Mouse (Mus musculus): Measurements from ENCODE around the gene Ndufaf3. TPM values are rescaled to one million over a fixed set of nuclear protein-coding genes. Genes with fewer than 3 reads are reported as not detected.

Ndufaf3 gene
- polyA plus RNA-seq, 1 experiment from 2014 or later = 58.3 TPM

GRCm38 (mm10) chr9:108587571-108588180 lies 20.4 kb upstream of the Ndufaf3 start:
- under 1% methylated on average over 14 of the region's 14 CpGs for WGBS
- peak; percentile 98 for ATAC-seq (ENCODE audit: low FRiP score)
- no peaks in the 10 kb centered on the region for H3K9me3 ChIP-seq

GRCm38 (mm10) chr9:108579344-108579690 lies 12.1 kb upstream of the Ndufaf3 start:
- no peak; the same call in 1 of the 2 replicates for ATAC-seq (ENCODE audit: low FRiP score)
- peak overlapping the region; percentile 97 for H3K9ac ChIP-seq
- H3K27ac ChIP-seq = peak overlapping the region; percentile 97
- no peaks in the 10 kb centered on the region for H3K9me3 ChIP-seq
- WGBS = 79% methylated on average over 5 of the region's 5 CpGs
- H3K4me2 ChIP-seq = peak overlapping the region; percentile 90
- peak overlapping the region; percentile 78 for H3K4me3 ChIP-seq (replicated peaks)
- H3K36me3 ChIP-seq (replicated peaks) = peaks cover 36% of the 10 kb centered on the region
- H3K4me1 ChIP-seq = peaks cover 51% of the 10 kb centered on the region
- no peaks in the 10 kb centered on the region for H3K27me3 ChIP-seq

More at GRCm38 (mm10) chr9:108587571-108588180, 20.4 kb upstream of the Ndufaf3 start:
- H3K4me1 ChIP-seq = peaks cover 40% of the 10 kb centered on the region
- H3K36me3 ChIP-seq (replicated peaks) = no peaks in the 10 kb centered on the region; the same call in none of the 2 replicates
- peak overlapping the region; percentile 59 for H3K9ac ChIP-seq
- peak overlapping the region; percentile 22 for H3K4me3 ChIP-seq (replicated peaks)
- no peaks in the 10 kb centered on the region for H3K27me3 ChIP-seq
- H3K4me2 ChIP-seq = peak overlapping the region; percentile 59
- H3K27ac ChIP-seq = peak overlapping the region; percentile 99

- H3K9me3 ChIP-seq = no peaks in the 10 kb centered on the region
- H3K4me2 ChIP-seq = peak within 1 kb of the TSS; percentile 90
- 5% methylated on average over 51 of the region's 51 CpGs for WGBS
- peaks cover 57% of the 10 kb centered on the region for H3K4me1 ChIP-seq
- H3K27ac ChIP-seq = peak within 1 kb of the TSS; percentile 97
- H3K27me3 ChIP-seq = no peaks in the 10 kb centered on the region
- ATAC-seq (ENCODE audit: low FRiP score) = peak; percentile 98
- H3K9ac ChIP-seq = peak within 1 kb of the TSS; percentile 97
- peak within 1 kb of the TSS; percentile 78 for H3K4me3 ChIP-seq (replicated peaks)
- H3K36me3 ChIP-seq (replicated peaks) = peaks cover 41% of the 10 kb centered on the region
Measured at GRCm38 (mm10) chr9:108578545-108579343, 11.5 kb upstream of the Ndufaf3 start, which contains the start of gene Wdr6. TSS of gene Wdr6 (minus strand) at chr9:108578739.

- H3K4me2 ChIP-seq = peak overlapping the region; percentile 90
- under 1% methylated on average over 22 of the region's 24 CpGs for WGBS
- H3K9ac ChIP-seq = peak overlapping the region; percentile 97
- peak overlapping the region; percentile 97 for H3K27ac ChIP-seq
- H3K9me3 ChIP-seq = no peaks in the 10 kb centered on the region
- peaks cover 48% of the 10 kb centered on the region for H3K36me3 ChIP-seq (replicated peaks)
- peak; percentile 52 for ATAC-seq (ENCODE audit: low FRiP score)
- peak overlapping the region; percentile 78 for H3K4me3 ChIP-seq (replicated peaks)
- H3K27me3 ChIP-seq = no peaks in the 10 kb centered on the region
- peaks cover 63% of the 10 kb centered on the region for H3K4me1 ChIP-seq
Measured at GRCm38 (mm10) chr9:108577934-108578544, 10.8 kb upstream of the Ndufaf3 start.

GRCm38 (mm10) chr9:108577025-108577424 lies 9.8 kb upstream of the Ndufaf3 start:
- WGBS = 40% methylated on average over 6 of the region's 6 CpGs
- H3K9ac ChIP-seq = peak overlapping the region; percentile 97
- peaks cover 57% of the 10 kb centered on the region for H3K36me3 ChIP-seq (replicated peaks)
- peak overlapping the region; percentile 90 for H3K4me2 ChIP-seq
- peak overlapping the region; percentile 78 for H3K4me3 ChIP-seq (replicated peaks)
- peak overlapping the region; percentile 97; the same call in 1 of the 2 replicates for H3K27ac ChIP-seq
- ATAC-seq (ENCODE audit: low FRiP score) = no peak
- H3K4me1 ChIP-seq = peaks cover 63% of the 10 kb centered on the region
- H3K27me3 ChIP-seq = no peaks in the 10 kb centered on the region
- no peaks in the 10 kb centered on the region for H3K9me3 ChIP-seq

- ATAC-seq (ENCODE audit: low FRiP score) = no peak
- Histone ChIP-seq H3K9me3 (no peaks in the 10 kb centered on the region), H3K4me1 (peaks cover 69% of the 10 kb centered on the region), H3K9ac (peak overlapping the region; percentile 8; the same call in 1 of the 2 replicates), H3K4me3 (replicated peaks) (no peak overlapping the region; the same call in 1 of the 2 replicates), H3K27me3 (no peaks in the 10 kb centered on the region), H3K36me3 (replicated peaks) (peaks cover 65% of the 10 kb centered on the region), H3K4me2 (peak overlapping the region; percentile 90; the same call in 1 of the 2 replicates), H3K27ac (no peak overlapping the region)
- 91% methylated on average over 37 of the region's 37 CpGs for WGBS
Measured at GRCm38 (mm10) chr9:108575321-108576297, 8.4 kb upstream of the Ndufaf3 start.

GRCm38 (mm10) chr9:108574921-108575320 lies 7.7 kb upstream of the Ndufaf3 start:
- 86% methylated on average over 12 of the region's 12 CpGs for WGBS
- H3K9ac ChIP-seq = no peak overlapping the region
- peak overlapping the region; percentile 15; the same call in 1 of the 2 replicates for H3K4me2 ChIP-seq
- H3K36me3 ChIP-seq (replicated peaks) = peaks cover 66% of the 10 kb centered on the region
- H3K27me3 ChIP-seq = no peaks in the 10 kb centered on the region
- H3K9me3 ChIP-seq = no peaks in the 10 kb centered on the region
- no peak overlapping the region; the same call in 1 of the 2 replicates for H3K4me3 ChIP-seq (replicated peaks)
- peak overlapping the region; percentile 21; the same call in 1 of the 2 replicates for H3K27ac ChIP-seq
- H3K4me1 ChIP-seq = peaks cover 73% of the 10 kb centered on the region
- no peak for ATAC-seq (ENCODE audit: low FRiP score)

- Histone ChIP-seq H3K9ac (0 out of 2 replicates have a peak overlapping the region, but pooled peaks have one; percentile 17), H3K4me2 (peak overlapping the region; percentile 15; the same call in 1 of the 2 replicates), H3K27me3 (no peaks in the 10 kb centered on the region), H3K27ac (peak overlapping the region; percentile 36; the same call in 1 of the 2 replicates), H3K4me3 (replicated peaks) (no peak overlapping the region), H3K9me3 (no peaks in the 10 kb centered on the region), H3K36me3 (replicated peaks) (peaks cover 66% of the 10 kb centered on the region), H3K4me1 (peaks cover 71% of the 10 kb centered on the region)
- 47% methylated on average over 26 of the region's 26 CpGs for WGBS
- no peak for ATAC-seq (ENCODE audit: low FRiP score)
Measured at GRCm38 (mm10) chr9:108573774-108574690, 6.8 kb upstream of the Ndufaf3 start.

- Histone ChIP-seq H3K27me3 (no peaks in the 10 kb centered on the region), H3K4me3 (replicated peaks) (no peak overlapping the region), H3K9ac (no peak overlapping the region), H3K36me3 (replicated peaks) (peaks cover 66% of the 10 kb centered on the region), H3K4me2 (no peak overlapping the region), H3K9me3 (no peaks in the 10 kb centered on the region), H3K27ac (0 out of 2 replicates have a peak overlapping the region, but pooled peaks have one; percentile 2), H3K4me1 (peaks cover 77% of the 10 kb centered on the region)
- 88% methylated on average over 10 of the region's 10 CpGs for WGBS
- no peak for ATAC-seq (ENCODE audit: low FRiP score)
Measured at GRCm38 (mm10) chr9:108572321-108572720, 5.1 kb upstream of the Ndufaf3 start.

GRCm38 (mm10) chr9:108571401-108571973 lies 4.3 kb upstream of the Ndufaf3 start:
- WGBS = 93% methylated on average over 16 of the region's 16 CpGs
- no peak overlapping the region; the same call in 1 of the 2 replicates for H3K4me2 ChIP-seq
- H3K27ac ChIP-seq = no peak overlapping the region
- no peak for ATAC-seq (ENCODE audit: low FRiP score)
- no peaks in the 10 kb centered on the region for H3K27me3 ChIP-seq
- H3K4me1 ChIP-seq = peaks cover 69% of the 10 kb centered on the region
- H3K36me3 ChIP-seq (replicated peaks) = peaks cover 60% of the 10 kb centered on the region
- no peak overlapping the region for H3K4me3 ChIP-seq (replicated peaks)
- H3K9ac ChIP-seq = no peak overlapping the region
- H3K9me3 ChIP-seq = no peaks in the 10 kb centered on the region
